Mouse (Mus musculus) stomach, embryonic 16.5 days (tissue): ENCODE results near the gene Ermap. TPM values are rescaled to one million over a fixed set of nuclear protein-coding genes. Genes with fewer than 3 reads are reported as not detected.

Experiments used
- ATAC-seq: fragments of 200-750 bp; cut with Nextera tagmentation; 2 replicates; pipeline ENCODE4 v1.8.0; 2017; ENCODE audit warnings: moderate number of reproducible peaks, moderate TSS enrichment; ENCODE audit not compliant: insufficient read depth, low FRiP score
- H3K27ac ChIP-seq: fragments of 300-500 bp; sonication (generic); 2 replicates; pipeline ENCODE4 v1.5.1; 2014; ENCODE audit warnings: low read length
- H3K27me3 ChIP-seq: fragments of 300-500 bp; sonication (generic); 2 replicates; pipeline ENCODE4 v1.6.1; 2014; ENCODE audit warnings: low read length, control low read depth, mixed read lengths; ENCODE audit not compliant: control insufficient read depth, insufficient read depth
- H3K36me3 ChIP-seq: fragments of 300-500 bp; sonication (generic); 2 replicates; pipeline ENCODE4 v1.6.1; 2014; ENCODE audit warnings: low read length; ENCODE audit not compliant: control insufficient read depth, insufficient read depth
- H3K4me1 ChIP-seq: fragments of 300-500 bp; sonication (generic); 2 replicates; pipeline ENCODE4 v1.6.1; 2014; ENCODE audit warnings: low read length, control low read depth, mixed read lengths; ENCODE audit not compliant: control insufficient read depth, insufficient read depth
- H3K4me2 ChIP-seq: fragments of 300-500 bp; sonication (generic); 2 replicates; pipeline ENCODE4 v1.6.1; 2014; ENCODE audit warnings: low read depth, low read length, mixed read lengths
- H3K4me3 ChIP-seq: fragments of 300-500 bp; sonication (generic); replicated peaks from 2 replicates; pipeline ENCODE4 v1.5.1; 2014; ENCODE audit warnings: mild to moderate bottlenecking, low read length
- H3K9ac ChIP-seq: fragments of 300-500 bp; sonication (generic); 2 replicates; pipeline ENCODE4 v1.6.1; 2014; ENCODE audit warnings: low read length
- H3K9me3 ChIP-seq: fragments of 300-500 bp; sonication (generic); replicated peaks from 2 replicates; pipeline ENCODE4 v1.6.1; 2016; ENCODE audit warnings: low read length, control low read depth; ENCODE audit not compliant: control insufficient read depth
- WGBS: fragments of 180-500 bp; shearing (Covaris S2); extraction: QIAGEN DNeasy Blood & Tissue Kit; methylation state at CpG from one replicate; pipeline ENCODE4 v1.1.7; 2014; 5-methylcytosine and 5-hydroxymethylcytosine counted together
- polyA plus RNA-seq: library from polyadenylated mRNA; unstranded; fragments of >200 nt; fragmentation: Nextera tagmentation; extraction: Ambion mirVana; gene quantifications from 2 replicates; pipeline ENCODE4 v1.2.1, GENCODE M21; 2015

Ermap gene
- polyA plus RNA-seq, 1 experiment from 2014 or later = 17.0 TPM

GRCm38 (mm10) chr4:119137313-119137712 is 52.5 kb downstream of the Ermap start:
- no peak for ATAC-seq
- Histone ChIP-seq H3K27ac (no peak overlapping the region), H3K27me3 (no peaks in the 10 kb centered on the region), H3K9ac (no peak overlapping the region), H3K4me3 (no peak overlapping the region), H3K9me3 (no peaks in the 10 kb centered on the region), H3K4me1 (no peaks in the 10 kb centered on the region), H3K4me2 (no peak overlapping the region), H3K36me3 (peaks cover 31% of the 10 kb centered on the region)
- WGBS = 60% methylated on average over 8 of the region's 8 CpGs

- Histone ChIP-seq H3K9me3 (no peaks in the 10 kb centered on the region), H3K4me1 (no peaks in the 10 kb centered on the region), H3K27me3 (no peaks in the 10 kb centered on the region), H3K27ac (no peak overlapping the region), H3K36me3 (peaks cover 38% of the 10 kb centered on the region), H3K9ac (no peak overlapping the region), H3K4me3 (no peak overlapping the region), H3K4me2 (no peak overlapping the region)
- ATAC-seq = no peak
- WGBS = 91% methylated on average over 13 of the region's 13 CpGs
Measured at GRCm38 (mm10) chr4:119133860-119134259, 56.0 kb downstream of the Ermap start.

GRCm38 (mm10) chr4:119133306-119133705 is 56.5 kb downstream of the Ermap start:
- Histone ChIP-seq H3K9ac (no peak overlapping the region), H3K4me3 (no peak overlapping the region), H3K4me2 (no peak overlapping the region), H3K36me3 (peaks cover 38% of the 10 kb centered on the region), H3K4me1 (no peaks in the 10 kb centered on the region), H3K9me3 (no peaks in the 10 kb centered on the region), H3K27ac (no peak overlapping the region), H3K27me3 (no peaks in the 10 kb centered on the region)
- ATAC-seq = no peak
- WGBS = 87% methylated on average over 13 of the region's 13 CpGs

- H3K27ac ChIP-seq = no peak overlapping the region
- 84% methylated on average over 8 of the region's 8 CpGs for WGBS
- H3K4me3 ChIP-seq = no peak overlapping the region
- no peak overlapping the region for H3K4me2 ChIP-seq
- peaks cover 34% of the 10 kb centered on the region for H3K36me3 ChIP-seq
- no peaks in the 10 kb centered on the region for H3K9me3 ChIP-seq
- H3K9ac ChIP-seq = no peak overlapping the region
- peaks cover under 1% of the 10 kb centered on the region; the same call in 1 of the 2 replicates for H3K4me1 ChIP-seq
- no peaks in the 10 kb centered on the region for H3K27me3 ChIP-seq
- peak; percentile 33; the same call in 1 of the 2 replicates for ATAC-seq
Measured at GRCm38 (mm10) chr4:119131189-119131910, 58.5 kb downstream of the Ermap start.

- ATAC-seq = no peak
- H3K9ac ChIP-seq = no peak overlapping the region
- no peak overlapping the region for H3K4me3 ChIP-seq
- H3K36me3 ChIP-seq = peaks cover 21% of the 10 kb centered on the region
- peaks cover 9% of the 10 kb centered on the region for H3K4me1 ChIP-seq
- 92% methylated on average over 1 of the region's 1 CpGs for WGBS
- no peak overlapping the region for H3K27ac ChIP-seq
- no peaks in the 10 kb centered on the region for H3K9me3 ChIP-seq
- H3K27me3 ChIP-seq = no peaks in the 10 kb centered on the region
- no peak overlapping the region for H3K4me2 ChIP-seq
Measured at GRCm38 (mm10) chr4:119129096-119129495, 60.7 kb downstream of the Ermap start.

GRCm38 (mm10) chr4:119128547-119128946 is 61.3 kb downstream of the Ermap start:
- peaks cover 19% of the 10 kb centered on the region for H3K36me3 ChIP-seq
- H3K27ac ChIP-seq = no peak overlapping the region
- no peaks in the 10 kb centered on the region for H3K27me3 ChIP-seq
- no peak overlapping the region for H3K4me2 ChIP-seq
- no peak overlapping the region for H3K4me3 ChIP-seq
- no peak for ATAC-seq
- 83% methylated on average over 7 of the region's 7 CpGs for WGBS
- H3K9me3 ChIP-seq = no peaks in the 10 kb centered on the region
- no peak overlapping the region for H3K9ac ChIP-seq
- H3K4me1 ChIP-seq = peaks cover 12% of the 10 kb centered on the region

GRCm38 (mm10) chr4:119127229-119127628 is 62.6 kb downstream of the Ermap start:
- ATAC-seq = no peak
- Histone ChIP-seq H3K4me1 (peaks cover 12% of the 10 kb centered on the region), H3K9ac (no peak overlapping the region), H3K4me2 (no peak overlapping the region), H3K27me3 (no peaks in the 10 kb centered on the region), H3K9me3 (no peaks in the 10 kb centered on the region), H3K36me3 (peaks cover 11% of the 10 kb centered on the region), H3K27ac (peak overlapping the region; percentile 1; the same call in 1 of the 2 replicates), H3K4me3 (no peak overlapping the region)
- 68% methylated on average over 6 of the region's 6 CpGs for WGBS

GRCm38 (mm10) chr4:119125577-119126270 is 64.1 kb downstream of the Ermap start:
- no peaks in the 10 kb centered on the region for H3K9me3 ChIP-seq
- WGBS = 65% methylated on average over 9 of the region's 9 CpGs
- peak overlapping the region; percentile 30 for H3K27ac ChIP-seq

More at GRCm38 (mm10) chr4:119125577-119126270, 64.1 kb downstream of the Ermap start:
- no peak overlapping the region for H3K4me3 ChIP-seq
- H3K27me3 ChIP-seq = no peaks in the 10 kb centered on the region
- H3K36me3 ChIP-seq = peaks cover 16% of the 10 kb centered on the region
- H3K4me1 ChIP-seq = peaks cover 22% of the 10 kb centered on the region
- ATAC-seq = no peak
- no peak overlapping the region for H3K9ac ChIP-seq
- no peak overlapping the region for H3K4me2 ChIP-seq
